Mouse (Mus musculus) E14TG2a.4 (cell line): ENCODE results near the gene BC051665.

Source experiments
- H3K27me3 ChIP-seq: 2 replicates; pipeline ENCODE4 v1.6.1; 2014; ENCODE audit warnings: low read length, control low read depth; ENCODE audit not compliant: insufficient read depth
- H3K36me3 ChIP-seq: 2 replicates; pipeline ENCODE4 v1.6.1; 2014; ENCODE audit warnings: low read length, control low read depth; ENCODE audit not compliant: insufficient read depth
- H3K4me1 ChIP-seq: replicated peaks from 2 replicates; pipeline ENCODE4 v1.6.1; 2014; ENCODE audit warnings: low read depth, low read length, control low read depth
- H3K4me3 ChIP-seq: replicated peaks from 2 replicates; pipeline ENCODE4 v1.5.1; 2014; ENCODE audit warnings: mild to moderate bottlenecking, low read length
- H3K9me3 ChIP-seq: 2 replicates; pipeline ENCODE4 v1.6.1; 2014; ENCODE audit warnings: low read length, control low read depth
- CTCF ChIP-seq: conservative IDR thresholded peaks from 2 replicates; pipeline ENCODE4 v1.5.1; 2014; ENCODE audit warnings: low read length
- NANOG ChIP-seq: IDR thresholded peaks from 2 replicates; pipeline ENCODE4 v1.6.1; 2014; ENCODE audit warnings: borderline replicate concordance, low read length, mixed read lengths
- POU5F1 ChIP-seq: IDR thresholded peaks from 2 replicates; pipeline ENCODE4 v1.6.1; 2014; ENCODE audit warnings: low read length, borderline replicate concordance

Gene BC051665

DNA sequence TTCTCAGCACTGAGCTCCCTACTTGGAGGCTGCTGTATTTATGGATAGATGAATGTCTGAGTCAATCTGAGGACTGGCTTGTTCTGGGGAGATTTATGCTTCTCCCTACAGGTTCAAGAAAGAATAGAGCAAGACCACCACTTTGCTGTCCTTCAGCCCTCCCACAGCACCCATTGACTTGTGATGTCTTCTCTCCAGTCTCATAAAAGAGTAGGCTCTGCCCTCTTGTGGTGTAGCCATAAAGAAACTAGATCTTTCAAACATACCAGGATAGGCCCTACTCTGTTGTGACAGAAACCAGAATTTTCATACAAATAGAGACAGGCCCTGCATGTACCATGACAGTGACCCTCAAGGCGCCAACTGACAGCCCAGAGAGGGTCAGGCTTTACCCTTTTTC, 39.0 kb downstream of the BC051665 start:
- H3K27me3 ChIP-seq: 0 out of 2 replicates have a peak, but pooled peaks cover 4% of the 10 kb centered on the region
- H3K4me3 ChIP-seq: no peak overlapping the region
- TF ChIP-seq CTCF (no peak), NANOG (no peak), POU5F1 (no peak)
- H3K9me3 ChIP-seq: no peaks in the 10 kb centered on the region
- peaks cover 30% of the 10 kb centered on the region for H3K36me3 ChIP-seq
- H3K4me1 ChIP-seq: peaks cover 13% of the 10 kb centered on the region

DNA sequence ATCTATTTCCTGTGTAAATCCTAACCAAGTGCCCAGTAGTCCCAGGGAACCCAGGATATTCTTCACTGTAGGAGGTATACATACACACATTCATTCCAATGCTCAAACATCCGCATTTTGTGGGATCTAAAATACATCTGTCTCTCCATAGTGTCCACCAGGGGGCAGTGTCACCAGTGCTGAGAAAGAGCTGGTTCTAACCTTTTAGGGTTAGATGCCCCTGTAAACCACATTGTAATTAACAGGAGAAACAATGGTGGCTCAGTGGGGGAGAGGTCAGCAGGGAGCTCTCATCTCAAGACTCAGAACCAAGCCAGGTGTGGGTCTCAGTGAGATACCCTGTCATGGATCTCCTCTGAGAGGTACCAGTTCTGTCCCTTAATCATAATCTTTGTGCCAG, 39.9 kb downstream of the BC051665 start:
- TF ChIP-seq POU5F1 (no peak), CTCF (peak; percentile 67)
- Histone ChIP-seq H3K9me3 (no peaks in the 10 kb centered on the region), H3K4me1 (peaks cover 13% of the 10 kb centered on the region), H3K4me3 (no peak overlapping the region), H3K27me3 (0 out of 2 replicates have a peak, but pooled peaks cover 4% of the 10 kb centered on the region), H3K36me3 (peaks cover 27% of the 10 kb centered on the region)

DNA sequence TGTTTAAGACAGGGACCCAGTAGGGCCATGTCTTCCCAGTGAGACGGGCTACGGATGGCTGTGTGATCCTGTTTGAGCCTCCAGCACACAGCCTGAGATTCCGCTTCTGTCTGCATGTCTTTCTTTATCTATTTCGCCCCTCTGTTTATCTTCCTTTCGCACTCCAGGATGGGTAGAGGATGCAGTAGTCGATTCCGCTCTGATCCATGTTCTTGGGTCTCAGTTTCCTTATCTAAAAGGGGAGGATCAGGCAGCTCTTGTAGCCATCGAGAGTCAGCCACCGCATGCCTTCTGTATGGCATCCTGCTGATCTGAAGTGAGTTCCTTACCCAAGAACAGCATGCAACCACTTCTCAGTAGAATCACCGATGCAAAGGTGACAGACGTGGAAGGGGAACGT, 40.8 kb downstream of the BC051665 start:
- Histone ChIP-seq H3K36me3 (peaks cover 23% of the 10 kb centered on the region), H3K27me3 (0 out of 2 replicates have a peak, but pooled peaks cover 4% of the 10 kb centered on the region), H3K4me3 (no peak overlapping the region), H3K9me3 (no peaks in the 10 kb centered on the region), H3K4me1 (peaks cover 13% of the 10 kb centered on the region)
- TF ChIP-seq NANOG: no peak
- no peak for TF ChIP-seq POU5F1
- no peak for TF ChIP-seq CTCF

DNA sequence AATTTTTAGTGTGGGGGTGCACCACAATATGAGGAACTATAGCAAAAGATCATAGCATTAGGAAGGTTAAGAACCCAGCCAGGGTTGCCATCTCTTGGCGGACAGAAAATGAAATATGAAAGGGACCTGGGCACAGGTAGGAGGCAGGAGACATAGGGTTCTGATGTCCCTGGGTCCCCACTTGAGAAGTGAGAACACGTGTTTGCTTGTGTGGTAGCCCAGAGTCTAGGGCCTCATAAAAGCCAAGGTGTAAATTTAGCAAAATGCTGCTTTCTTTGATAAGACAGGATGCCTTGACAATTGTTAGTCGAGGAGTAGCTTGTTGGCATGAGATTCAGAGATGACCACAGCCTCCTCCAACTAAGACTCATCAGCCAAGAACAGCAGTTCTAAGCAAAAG, 41.4 kb downstream of the BC051665 start:
- H3K36me3 ChIP-seq: peaks cover 25% of the 10 kb centered on the region
- H3K27me3 ChIP-seq: 0 out of 2 replicates have a peak, but pooled peaks cover 4% of the 10 kb centered on the region
- H3K4me1 ChIP-seq: peaks cover 13% of the 10 kb centered on the region
- H3K4me3 ChIP-seq: no peak overlapping the region
- TF ChIP-seq CTCF: no peak
- H3K9me3 ChIP-seq: no peaks in the 10 kb centered on the region

DNA sequence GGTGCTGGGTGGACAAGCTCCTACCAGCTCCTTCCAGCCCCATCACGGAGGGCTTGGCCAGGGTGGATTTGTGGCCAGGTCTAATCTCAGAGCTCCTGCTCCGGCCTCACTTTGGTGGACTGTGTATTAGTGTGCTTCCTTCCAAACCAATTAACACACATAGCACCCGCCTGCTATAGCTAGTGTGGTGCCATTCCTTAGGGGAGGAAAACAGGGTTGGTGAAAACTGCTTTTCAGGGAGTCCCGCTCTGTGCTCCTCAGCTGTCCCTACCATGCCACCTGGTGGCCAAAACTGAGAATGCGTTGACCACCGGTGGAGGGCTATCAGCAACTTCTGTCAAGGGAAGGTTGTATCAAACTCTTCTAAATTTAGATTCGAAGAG, 42.1 kb downstream of the BC051665 start:
- 0 out of 2 replicates have a peak, but pooled peaks cover 4% of the 10 kb centered on the region for H3K27me3 ChIP-seq
- no peak for TF ChIP-seq NANOG
- TF ChIP-seq CTCF: peak; percentile 67

DNA sequence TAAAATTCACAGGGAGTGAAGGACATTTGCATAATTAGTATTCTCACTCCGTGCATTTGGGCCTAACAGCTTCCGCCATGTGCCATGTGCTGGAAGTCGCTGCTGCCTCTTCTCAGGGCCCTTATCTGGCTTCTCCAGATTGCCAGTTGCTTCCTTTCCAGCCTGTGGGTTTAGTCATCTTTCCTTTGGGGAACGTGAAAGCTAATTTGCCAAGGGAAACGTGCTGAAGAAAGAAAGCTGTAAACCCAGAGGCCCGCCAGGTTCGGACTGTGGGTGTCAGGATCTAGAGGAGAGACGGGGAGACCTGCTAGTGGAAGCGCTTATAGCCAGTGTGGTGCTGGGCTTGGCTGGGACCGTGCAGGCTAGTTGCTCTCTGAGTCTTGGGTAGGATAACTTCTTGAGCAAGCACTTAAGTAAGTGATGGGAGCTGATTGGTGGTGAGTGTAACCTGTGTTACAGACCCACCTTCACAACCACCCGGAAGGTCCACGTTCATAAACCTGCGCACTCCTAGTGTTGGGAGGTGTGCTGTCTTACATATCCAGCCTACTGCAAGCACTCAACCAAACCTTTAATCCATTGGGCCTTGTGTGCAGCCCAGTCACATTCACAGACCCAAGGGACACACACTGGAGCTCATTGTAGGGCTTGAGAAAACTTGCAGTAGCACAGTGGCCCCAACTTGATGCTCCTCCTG, 42.6 kb downstream of the BC051665 start:
- 0 out of 2 replicates have a peak, but pooled peaks cover 4% of the 10 kb centered on the region for H3K27me3 ChIP-seq
- TF ChIP-seq NANOG (no peak), POU5F1 (no peak), CTCF (no peak)
- 0 out of 2 replicates have a peak overlapping the region, but pooled peaks have one; percentile 4 for H3K4me3 ChIP-seq
- peaks cover 15% of the 10 kb centered on the region for H3K36me3 ChIP-seq
- H3K9me3 ChIP-seq: no peaks in the 10 kb centered on the region
- H3K4me1 ChIP-seq: peaks cover 14% of the 10 kb centered on the region

More for the DNA sequence above, 42.1 kb downstream of the BC051665 start:
- Histone ChIP-seq H3K4me1 (peaks cover 13% of the 10 kb centered on the region), H3K36me3 (peaks cover 19% of the 10 kb centered on the region), H3K4me3 (no peak overlapping the region), H3K9me3 (no peaks in the 10 kb centered on the region)

DNA sequence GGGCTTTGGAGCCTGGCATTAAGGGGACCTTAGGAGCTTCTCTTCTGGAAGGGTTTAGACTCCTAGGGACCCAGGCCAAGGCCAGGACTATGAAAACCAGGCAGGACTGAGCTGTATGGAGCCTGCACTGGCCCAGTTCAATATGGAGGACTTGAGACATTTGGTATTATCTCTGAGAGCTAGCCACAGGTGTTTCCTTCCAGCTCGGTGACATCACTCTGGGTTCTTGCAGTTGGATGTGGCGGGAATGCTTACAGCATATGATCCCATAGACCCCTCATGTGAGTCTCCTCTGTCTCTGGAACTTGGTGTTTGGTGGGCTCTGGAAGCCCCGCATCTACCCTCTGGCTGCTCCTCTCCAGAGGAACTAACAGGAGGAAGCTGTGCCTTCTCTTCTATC, 43.6 kb downstream of the BC051665 start:
- H3K9me3 ChIP-seq: no peaks in the 10 kb centered on the region
- peaks cover 23% of the 10 kb centered on the region for H3K4me1 ChIP-seq
- no peak overlapping the region for H3K4me3 ChIP-seq
- H3K27me3 ChIP-seq: 0 out of 2 replicates have a peak, but pooled peaks cover 4% of the 10 kb centered on the region
- peaks cover 15% of the 10 kb centered on the region for H3K36me3 ChIP-seq
- TF ChIP-seq POU5F1 (no peak), NANOG (no peak), CTCF (no peak)

DNA sequence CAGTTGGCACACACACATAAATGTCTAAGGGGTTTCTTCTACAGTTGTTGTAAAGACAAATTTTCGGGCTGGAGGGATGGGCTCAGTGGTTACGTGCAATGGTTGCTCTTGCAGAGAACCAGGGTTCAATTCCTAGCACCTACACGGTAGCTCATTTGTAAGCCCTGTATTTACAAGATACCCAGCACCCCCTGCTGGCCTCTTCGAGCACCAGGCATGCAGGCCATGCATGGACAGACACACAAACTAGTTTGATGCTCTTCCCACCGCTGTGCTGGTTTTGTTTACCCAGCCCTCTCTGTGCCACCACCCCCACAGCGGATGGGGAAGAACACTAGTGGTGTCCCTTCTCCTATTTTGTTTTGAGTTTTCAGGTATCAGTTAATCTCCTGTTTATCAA, 45.9 kb downstream of the BC051665 start:
- no peaks in the 10 kb centered on the region for H3K9me3 ChIP-seq
- H3K4me3 ChIP-seq: no peak overlapping the region
- 0 out of 2 replicates have a peak, but pooled peaks cover 4% of the 10 kb centered on the region for H3K27me3 ChIP-seq
- H3K36me3 ChIP-seq: peaks cover 15% of the 10 kb centered on the region
- no peak for TF ChIP-seq POU5F1
- TF ChIP-seq CTCF: peak; percentile 34
- H3K4me1 ChIP-seq: peaks cover 42% of the 10 kb centered on the region

DNA sequence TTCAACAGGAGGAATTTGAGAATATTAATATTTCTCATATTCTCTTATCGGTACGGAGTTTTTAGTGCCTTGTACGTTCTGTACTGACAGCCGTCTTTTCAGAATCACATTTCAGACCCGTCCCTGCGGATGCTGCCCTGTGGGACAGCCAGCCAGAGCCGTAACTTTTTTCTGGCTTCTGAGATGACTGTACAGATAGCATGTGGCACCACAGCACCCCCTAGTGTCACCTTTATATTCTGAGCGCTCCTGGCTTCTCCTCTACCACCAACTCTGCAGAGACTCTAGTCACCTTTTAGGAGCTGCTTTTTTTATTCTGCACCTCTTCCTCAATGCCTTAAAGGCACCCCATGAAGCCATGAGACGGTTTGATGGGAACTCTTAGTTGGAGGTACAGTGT, 47.7 kb downstream of the BC051665 start:
- Histone ChIP-seq H3K27me3 (0 out of 2 replicates have a peak, but pooled peaks cover 4% of the 10 kb centered on the region), H3K9me3 (no peaks in the 10 kb centered on the region), H3K36me3 (peaks cover 15% of the 10 kb centered on the region), H3K4me3 (peak overlapping the region; percentile 58), H3K4me1 (peaks cover 36% of the 10 kb centered on the region)
- TF ChIP-seq CTCF (peak; percentile 62), NANOG (no peak), POU5F1 (no peak)
